Mouse (Mus musculus): Measurements from ENCODE around the gene Palld.

Palld gene

GRCm38 (mm10) chr8:61685280-61685679 lies 217.2 kb downstream of the Palld start:
- no peak for DNase-seq (ENCODE audit: low spot score)

DNA sequence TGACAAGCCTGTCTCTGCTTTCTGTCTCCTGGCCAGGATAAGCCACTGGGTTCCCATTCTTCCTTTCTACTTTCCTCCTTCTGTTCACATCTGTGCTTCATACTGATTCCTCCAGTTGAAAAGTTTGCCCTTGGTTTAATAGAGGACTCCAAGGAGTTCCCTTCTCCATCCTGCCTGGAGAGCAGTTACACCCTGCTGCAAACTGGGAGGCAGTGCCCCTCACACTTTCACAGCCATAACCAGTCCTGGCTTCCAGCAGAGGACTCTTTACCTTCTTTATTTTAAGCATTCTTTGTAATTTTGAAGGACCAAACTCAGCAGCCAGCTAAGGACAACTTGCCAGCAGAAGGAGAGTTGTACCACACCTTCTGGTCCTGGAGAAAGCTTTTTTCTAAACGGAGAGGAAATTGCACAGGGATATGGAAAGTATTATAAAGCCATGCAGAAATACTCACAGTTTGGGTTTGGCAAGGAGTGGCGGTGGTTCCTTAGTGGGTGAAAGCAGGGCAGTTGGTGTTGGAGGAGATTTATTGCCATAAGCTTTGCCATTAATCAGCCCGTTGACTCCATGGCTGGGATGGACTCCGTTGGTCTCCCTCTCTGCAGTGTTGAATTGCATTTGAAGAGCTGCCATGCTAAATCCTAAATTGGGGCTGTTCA lies 218.1 kb downstream of the Palld start:
- DNase-seq (ENCODE audit: low spot score) = no peak

GRCm38 (mm10) chr8:61682902-61683301 lies 219.6 kb downstream of the Palld start:
- no peak for DNase-seq (ENCODE audit: low spot score)

DNA sequence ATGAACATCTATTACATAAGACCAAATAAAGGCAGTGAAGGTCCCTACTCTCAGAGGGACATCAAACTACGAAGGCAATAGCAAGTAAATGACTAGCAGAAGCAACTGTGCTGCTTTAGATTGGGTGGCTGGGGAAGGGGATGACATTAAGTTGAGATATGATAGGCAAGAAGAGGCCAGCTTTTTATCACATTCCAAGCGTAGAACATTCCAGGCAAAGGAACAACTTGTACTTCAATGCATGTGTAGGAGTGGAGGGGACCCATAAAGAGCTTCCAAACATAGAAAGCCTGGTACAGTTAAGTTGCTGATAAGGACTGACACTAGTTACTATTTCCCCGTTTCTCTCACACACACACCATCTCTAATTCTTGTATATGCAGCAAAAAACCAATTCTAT lies 221.3 kb downstream of the Palld start:
- DNase-seq (ENCODE audit: low spot score) = no peak

DNA sequence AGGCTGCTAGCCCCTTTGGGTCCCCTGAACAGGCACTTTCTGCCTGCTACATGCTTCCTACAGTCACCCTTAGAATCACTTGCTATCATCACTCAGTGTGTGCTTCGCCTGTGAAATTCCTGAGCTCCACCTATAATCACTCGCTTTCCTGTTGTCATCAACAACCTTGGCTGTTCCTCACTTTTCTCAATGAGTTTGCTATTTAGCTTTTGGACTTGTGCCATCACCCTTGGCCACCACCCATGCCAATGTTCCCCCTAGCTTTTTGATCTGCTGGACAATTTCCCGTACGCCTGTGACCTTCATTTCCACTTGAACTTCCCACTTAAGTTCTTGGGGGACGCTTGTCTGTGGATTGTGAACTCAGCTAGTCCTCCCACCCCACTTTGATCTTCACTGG lies 225.3 kb downstream of the Palld start:
- DNase-seq (ENCODE audit: low spot score) = no peak

GRCm38 (mm10) chr8:61671151-61671550 lies 231.3 kb downstream of the Palld start:
- DNase-seq (ENCODE audit: low spot score) = no peak

- no peak for DNase-seq (ENCODE audit: low spot score)
Observed at GRCm38 (mm10) chr8:61670376-61670775, 232.1 kb downstream of the Palld start.

GRCm38 (mm10) chr8:61666919-61667318 lies 235.6 kb downstream of the Palld start:
- DNase-seq (ENCODE audit: low spot score) = no peak

DNA sequence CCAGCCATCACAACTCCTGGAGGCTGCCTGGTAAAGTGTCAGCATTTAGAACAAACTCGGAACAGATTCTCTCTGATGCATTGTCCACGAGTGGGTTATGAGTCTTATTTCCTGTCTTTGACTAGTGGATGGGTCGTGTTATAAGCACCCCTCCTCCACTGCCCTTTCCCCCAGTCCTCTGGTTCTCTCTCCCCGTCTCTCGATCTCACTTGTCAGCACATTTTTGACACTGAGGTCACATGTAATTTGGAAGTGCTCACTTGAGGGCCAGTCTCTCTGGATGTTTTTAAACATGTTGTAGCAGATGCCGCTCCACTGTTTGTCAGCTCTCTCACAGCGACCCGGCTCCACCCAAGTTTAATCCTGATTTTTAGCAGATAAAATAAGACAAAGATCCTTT lies 237.5 kb downstream of the Palld start:
- DNase-seq (ENCODE audit: low spot score) = no peak

DNA sequence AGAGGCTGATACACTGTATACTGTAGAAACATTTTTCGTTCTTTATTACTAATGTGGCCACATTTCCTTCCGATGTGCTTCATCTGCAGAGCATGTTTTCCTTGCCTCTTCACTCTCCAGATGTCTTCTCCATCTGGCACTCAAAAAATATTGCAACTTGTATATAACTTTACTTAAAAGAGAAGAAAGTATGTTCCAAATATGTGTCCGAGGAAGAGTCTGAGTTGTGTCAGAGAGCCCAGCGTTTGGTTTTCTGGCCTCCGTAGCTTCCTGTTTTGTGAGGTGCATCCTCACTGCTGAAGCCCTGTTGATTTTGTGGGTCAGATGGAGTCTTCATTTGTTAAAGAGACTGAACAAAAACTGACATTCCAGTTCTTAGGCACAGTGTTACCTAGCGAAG lies 238.3 kb downstream of the Palld start:
- no peak for DNase-seq (ENCODE audit: low spot score)

- no peak for DNase-seq (ENCODE audit: low spot score)
Observed at GRCm38 (mm10) chr8:61662829-61663228, 239.7 kb downstream of the Palld start.

DNA sequence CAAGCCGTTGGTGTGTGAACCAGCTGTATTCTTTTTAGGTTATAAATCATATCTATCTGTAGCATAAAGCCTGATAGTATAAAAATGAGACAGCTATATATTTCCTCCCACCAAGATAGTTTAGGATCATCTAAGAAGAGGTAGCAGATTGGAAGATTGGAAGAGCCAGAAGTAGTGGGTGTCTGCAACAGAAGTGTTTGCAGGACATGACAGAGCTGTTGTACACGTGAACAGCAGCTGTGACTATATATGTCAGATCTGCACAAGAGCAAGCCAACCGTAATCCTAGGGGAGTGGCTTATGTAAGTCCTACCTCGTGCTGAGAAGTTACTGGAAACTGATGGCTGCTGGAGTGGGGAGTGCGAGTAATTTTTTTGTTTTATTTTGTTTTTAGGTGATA lies 240.9 kb downstream of the Palld start:
- DNase-seq (ENCODE audit: low spot score) = no peak

GRCm38 (mm10) chr8:61660961-61661360 lies 241.5 kb downstream of the Palld start:
- DNase-seq (ENCODE audit: low spot score) = no peak

DNA sequence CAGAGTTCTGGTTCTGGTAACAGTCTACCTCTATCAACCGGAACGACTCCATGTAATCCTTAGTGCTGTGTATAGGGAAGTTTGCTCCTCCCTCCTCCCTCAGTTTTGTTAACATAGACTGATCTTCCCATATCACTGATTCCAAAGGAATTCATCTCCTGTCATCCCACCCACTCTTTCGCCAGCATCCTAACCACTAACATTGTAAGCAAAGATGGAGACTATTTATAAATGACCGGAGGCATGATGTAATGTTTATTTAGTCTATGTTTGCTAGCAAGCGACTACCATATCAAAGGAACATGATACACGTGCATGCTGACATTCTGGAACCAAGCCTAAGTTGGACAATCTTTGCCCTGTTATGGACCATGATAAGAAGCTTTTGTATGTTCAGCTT lies 250.5 kb downstream of the Palld start:
- no peak for DNase-seq (ENCODE audit: low spot score)

DNA sequence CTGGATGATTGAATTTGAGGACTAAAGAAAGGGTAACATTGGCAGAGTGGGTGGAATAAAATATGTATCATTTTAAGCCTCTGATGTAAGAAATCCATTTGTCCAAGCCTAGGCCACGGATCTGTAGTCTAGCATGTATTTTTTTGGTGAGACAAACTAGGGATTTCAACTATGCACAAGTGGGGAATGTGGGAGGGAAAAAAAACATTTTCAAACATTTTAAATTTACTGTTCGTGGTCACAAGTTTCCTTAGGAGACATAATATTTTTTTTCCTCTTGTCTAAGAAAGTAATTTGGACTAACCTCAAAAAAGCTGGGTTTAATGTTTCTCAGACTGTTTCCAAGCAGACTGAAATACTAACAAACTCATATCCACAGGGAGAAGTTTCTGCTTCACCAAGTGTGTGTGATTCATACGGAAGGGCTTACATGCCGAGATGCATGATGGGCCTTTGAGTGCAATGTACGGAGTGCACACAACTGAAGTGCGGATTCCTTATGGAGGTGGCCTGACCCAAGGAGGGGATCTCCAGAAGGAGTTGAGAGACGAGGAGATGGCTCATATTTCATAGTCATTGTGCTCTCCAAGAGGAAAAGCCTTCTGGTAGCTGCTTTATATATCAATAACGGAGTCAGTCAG lies 256.2 kb downstream of the Palld start:
- DNase-seq (ENCODE audit: low spot score) = no peak

GRCm38 (mm10) chr8:61645642-61646041 lies 256.8 kb downstream of the Palld start:
- no peak for DNase-seq (ENCODE audit: low spot score)

GRCm38 (mm10) chr8:61643215-61643614 lies 259.3 kb downstream of the Palld start:
- no peak for DNase-seq (ENCODE audit: low spot score)

GRCm38 (mm10) chr8:61642358-61642847 lies 260.1 kb downstream of the Palld start:
- DNase-seq (ENCODE audit: low spot score) = peak; percentile 37

GRCm38 (mm10) chr8:61639596-61639995 lies 262.9 kb downstream of the Palld start:
- no peak for DNase-seq (ENCODE audit: low spot score)

GRCm38 (mm10) chr8:61639008-61639407 lies 263.5 kb downstream of the Palld start:
- no peak for DNase-seq (ENCODE audit: low spot score)

DNA sequence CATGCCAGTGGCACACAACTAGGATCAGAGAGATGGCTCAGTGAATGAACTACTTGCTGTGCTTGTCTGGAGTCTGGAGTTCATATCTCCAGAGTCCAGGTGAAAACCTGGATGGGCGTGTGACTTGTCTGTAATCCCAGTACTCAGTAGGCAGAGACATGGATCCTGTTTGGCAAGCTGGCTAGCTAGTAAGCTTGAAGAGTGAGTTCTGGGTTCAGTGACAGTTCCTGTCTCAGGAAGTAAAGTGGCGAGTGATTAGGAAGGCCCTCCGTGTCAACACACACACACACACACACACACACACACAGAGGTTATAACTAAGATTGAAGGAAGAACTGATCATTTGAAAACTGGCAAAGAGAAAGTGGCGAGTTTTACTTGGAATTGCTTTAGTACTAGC lies 264.8 kb downstream of the Palld start:
- no peak for DNase-seq (ENCODE audit: low spot score)

DNA sequence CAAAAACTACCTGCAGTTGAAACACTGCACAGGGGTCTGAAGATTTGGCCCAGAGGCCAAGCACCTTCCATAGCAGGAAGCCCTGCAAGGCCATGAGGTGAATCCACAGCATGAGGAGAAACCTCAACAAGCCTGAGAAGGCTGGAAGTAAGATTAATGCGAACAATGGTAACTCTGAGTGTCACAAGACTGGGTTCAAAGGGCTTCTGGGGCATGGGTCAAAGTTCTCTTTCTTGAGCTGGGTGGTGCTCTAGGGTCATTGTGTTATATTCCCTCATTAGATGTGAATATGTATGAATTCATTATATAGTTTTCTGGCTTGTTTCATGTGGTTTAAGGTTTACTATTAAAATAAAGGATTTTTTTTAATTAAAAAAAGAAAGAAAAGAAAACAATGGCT lies 267.7 kb downstream of the Palld start:
- DNase-seq (ENCODE audit: low spot score) = no peak

DNA sequence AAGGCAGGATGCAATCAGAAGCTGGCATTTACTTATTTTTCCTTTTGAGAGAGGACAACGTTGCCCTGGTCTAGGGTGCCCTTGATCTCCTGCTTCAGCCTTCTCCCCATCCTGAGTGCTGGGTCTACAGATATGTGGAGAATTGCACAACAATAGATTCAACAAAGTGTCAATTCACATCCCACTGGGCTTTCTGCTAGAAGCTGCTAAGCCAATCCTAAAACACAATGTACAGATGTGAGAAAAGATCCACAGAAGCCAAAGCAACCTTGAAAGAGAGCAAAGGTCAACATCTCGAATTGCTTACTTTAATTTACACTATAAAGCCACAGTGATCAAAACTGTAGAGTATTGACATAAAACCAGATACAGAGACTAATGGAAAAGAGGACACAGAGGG lies 270.2 kb downstream of the Palld start:
- DNase-seq (ENCODE audit: low spot score) = no peak

DNA sequence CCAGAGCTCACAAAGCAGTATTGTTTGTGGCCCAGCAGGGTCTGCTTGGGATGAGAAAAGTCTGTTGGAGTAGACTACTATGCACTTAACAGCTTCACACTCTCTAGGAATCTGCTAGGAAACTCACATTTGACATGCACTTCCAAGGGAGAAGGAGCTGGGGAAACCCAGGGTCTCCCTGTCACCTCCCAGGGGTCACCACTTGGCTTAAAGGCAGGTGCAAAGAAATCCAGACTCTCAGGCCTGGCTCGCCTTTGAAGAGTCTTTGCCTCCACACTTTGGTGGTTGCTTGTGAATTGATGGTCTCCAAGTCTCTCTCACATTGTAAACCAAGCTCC lies 272.9 kb downstream of the Palld start:
- DNase-seq (ENCODE audit: low spot score) = no peak

All from urinary bladder, postnatal 25 days (tissue).